Mouse (Mus musculus) urinary bladder, postnatal 25 days (tissue): ENCODE data around the gene Dlx3.

Experiments
- DNase-seq: peaks from one replicate; pipeline ENCODE4 v3.0.0; 2022; ENCODE audit warnings: low spot score

The Dlx3 gene

DNA sequence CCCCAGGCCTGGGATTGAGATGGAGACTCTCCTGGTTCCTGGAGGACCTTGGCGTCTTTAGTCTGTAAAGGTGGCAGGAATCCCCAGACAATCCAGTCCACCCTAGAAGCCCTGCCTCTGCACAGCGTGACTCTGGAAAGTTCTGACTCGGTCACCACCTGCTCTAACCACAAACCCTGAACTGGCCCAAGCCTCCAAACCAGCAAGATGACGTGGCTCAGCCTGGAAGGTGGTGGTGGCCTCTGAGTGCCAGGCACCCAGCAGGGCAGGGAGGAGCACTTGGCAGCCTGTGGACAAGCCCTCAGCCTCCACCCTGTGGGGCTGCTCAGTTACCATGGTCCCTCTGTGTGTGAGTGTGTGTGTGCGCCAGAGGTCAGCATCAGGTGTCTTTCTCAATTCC is 38.0 kb downstream of the Dlx3 start:
- DNase-seq, result no peak

DNA sequence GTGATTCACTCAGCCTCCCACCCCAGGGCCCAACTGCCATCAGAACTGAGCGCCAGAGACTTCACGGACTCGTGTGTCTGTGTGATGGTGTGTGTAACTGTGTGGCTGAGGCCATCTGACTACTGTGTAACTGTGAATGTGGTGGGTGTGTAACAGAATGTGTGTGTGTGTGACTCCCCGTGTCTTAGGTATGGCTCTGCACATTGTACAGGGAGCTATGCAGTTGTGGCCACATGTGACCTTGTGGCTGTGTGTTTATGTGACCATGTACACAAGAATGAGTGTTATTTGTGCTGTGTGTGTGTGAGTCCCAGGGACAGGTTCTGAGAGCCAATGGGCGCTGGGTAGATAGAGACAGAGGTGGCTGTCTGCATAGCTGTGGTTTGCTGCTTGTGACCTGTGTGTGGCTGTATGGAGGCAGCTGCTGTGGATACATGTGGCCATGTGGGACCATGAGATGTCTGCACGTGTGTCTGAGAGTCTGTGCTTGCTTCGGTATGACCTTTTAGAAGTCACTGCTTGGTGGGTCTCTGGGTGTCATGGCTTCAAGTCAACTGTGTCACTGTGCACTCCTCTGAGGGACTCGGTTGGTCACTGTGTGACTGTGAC is 39.9 kb downstream of the Dlx3 start:
- no peak for DNase-seq

DNA sequence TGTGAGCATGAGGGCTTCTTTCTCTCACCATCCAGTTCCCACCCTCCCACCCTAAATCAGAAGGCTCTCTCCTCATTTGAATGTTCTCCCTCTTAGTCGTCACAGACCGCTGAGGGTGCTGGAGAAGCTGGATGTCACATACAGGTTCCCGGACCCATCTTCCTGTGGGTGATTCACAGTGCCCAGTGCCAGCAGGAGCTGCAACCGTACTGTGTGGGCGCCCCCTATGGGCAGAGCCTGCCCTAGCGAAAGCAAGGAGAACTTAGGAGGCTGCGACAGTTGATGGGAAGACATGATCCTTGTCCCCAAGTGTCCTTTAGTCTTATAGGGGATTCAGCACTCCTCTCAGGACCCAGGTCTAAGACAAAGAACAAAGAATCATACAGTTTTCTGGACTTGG is 40.8 kb downstream of the Dlx3 start:
- DNase-seq, result no peak

DNA sequence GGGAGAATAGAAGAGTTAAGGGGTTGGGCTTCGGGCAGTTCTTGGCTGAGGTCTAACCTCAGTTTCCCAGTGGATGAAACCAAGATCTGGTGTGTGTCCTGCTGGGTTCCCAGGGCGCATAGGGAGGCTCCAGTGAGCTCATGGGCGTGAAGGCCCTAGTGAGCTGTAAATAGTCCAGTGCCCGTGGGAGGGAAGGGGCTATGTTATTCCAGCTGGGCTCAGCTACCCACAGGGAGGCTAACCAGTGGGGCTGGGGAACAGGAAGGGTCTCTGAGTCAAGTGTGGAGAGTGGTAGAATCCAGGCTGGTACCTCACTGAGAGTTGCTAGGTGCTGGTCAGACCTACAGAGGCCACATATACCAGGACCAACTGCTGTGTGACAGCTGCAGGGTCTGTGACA is 41.8 kb downstream of the Dlx3 start:
- DNase-seq, result no peak

DNA sequence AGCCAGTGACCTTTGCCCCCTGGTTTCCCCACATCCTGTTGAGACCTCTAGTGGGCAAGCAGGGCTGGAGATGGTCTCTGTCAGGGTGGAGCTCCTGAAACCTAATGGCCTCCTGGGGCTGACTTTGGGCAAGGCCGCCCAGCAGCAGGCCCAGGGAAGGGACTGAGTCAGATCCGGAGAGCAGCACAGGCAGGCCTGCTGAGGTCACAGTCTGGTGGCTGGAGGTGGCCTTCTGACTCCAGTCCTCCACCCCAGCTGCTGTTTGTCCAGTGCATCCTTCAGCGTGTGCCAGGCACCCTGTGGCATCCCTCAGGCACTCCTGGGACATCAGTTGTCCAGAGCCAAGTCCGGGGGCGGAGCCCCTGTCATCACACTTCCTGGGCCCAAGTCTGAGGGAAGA is 45.9 kb downstream of the Dlx3 start:
- DNase-seq, result no peak
